Mouse (Mus musculus) forebrain, postnatal 0 days (tissue): ENCODE data around the gene Sfxn5. TPM values are rescaled to one million over a fixed set of nuclear protein-coding genes. Genes with fewer than 3 reads are reported as not detected.

ENCODE experiments used
- ATAC-seq: fragments of 200-750 bp; cut with Nextera tagmentation; 2 replicates; pipeline ENCODE4 v1.8.0; 2017; ENCODE audit warnings: mild to moderate bottlenecking, moderate library complexity
- DNase-seq: peaks from one replicate; pipeline ENCODE4 v3.0.0-alpha.2; 2015
- H3K27ac ChIP-seq: fragments of 300-500 bp; sonication (generic); 2 replicates; pipeline ENCODE4 v1.5.1; 2014; ENCODE audit warnings: low read depth, mild to moderate bottlenecking, antibody characterized with exemption, low read length, moderate library complexity, mixed read lengths
- H3K27me3 ChIP-seq: fragments of 300-500 bp; sonication (generic); 2 replicates; pipeline ENCODE4 v1.6.1; 2014; ENCODE audit warnings: mild to moderate bottlenecking, low read length, mixed read lengths; ENCODE audit not compliant: insufficient read depth
- H3K36me3 ChIP-seq: fragments of 300-500 bp; sonication (generic); 2 replicates; pipeline ENCODE4 v1.6.1; 2014; ENCODE audit warnings: mild to moderate bottlenecking, moderate library complexity; ENCODE audit not compliant: insufficient read depth
- H3K4me1 ChIP-seq: fragments of 300-500 bp; sonication (generic); 2 replicates; pipeline ENCODE4 v1.6.1; 2014; ENCODE audit warnings: antibody characterized with exemption; ENCODE audit not compliant: insufficient read depth
- H3K4me2 ChIP-seq: fragments of 300-500 bp; sonication (generic); 2 replicates; pipeline ENCODE4 v1.6.1; 2014; ENCODE audit warnings: low read depth, mild to moderate bottlenecking, moderate library complexity
- H3K4me3 ChIP-seq: fragments of 300-500 bp; sonication (generic); 2 replicates; pipeline ENCODE4 v1.5.1; 2014; ENCODE audit warnings: low read depth, low read length, mixed read lengths
- H3K9ac ChIP-seq: fragments of 300-500 bp; sonication (generic); 2 replicates; pipeline ENCODE4 v1.6.1; 2014; ENCODE audit warnings: mild to moderate bottlenecking
- H3K9me3 ChIP-seq: fragments of 300-500 bp; sonication (generic); 2 replicates; pipeline ENCODE4 v1.6.1; 2016; ENCODE audit warnings: low read length
- CTCF ChIP-seq: sonication (generic); IDR thresholded peaks from 2 replicates; pipeline ENCODE4 v1.5.1; 2016; ENCODE audit warnings: antibody characterized with exemption, control low read depth, low read depth
- WGBS: fragments of 180-500 bp; shearing (Covaris S2); extraction: QIAGEN DNeasy Blood & Tissue Kit; methylation state at CpG from one replicate; pipeline ENCODE4 v1.1.7; 2014; 5-methylcytosine and 5-hydroxymethylcytosine counted together
- polyA plus RNA-seq: library from polyadenylated mRNA; unstranded; fragments of >200 nt; fragmentation: Nextera tagmentation; extraction: Ambion mirVana; gene quantifications from 2 replicates; pipeline ENCODE4 v1.2.1, GENCODE M21; 2015
- total RNA-seq: library from RNA; depleted of rRNA; stranded (reverse); fragments of >200 nt; gene quantifications from 2 replicates; pipeline ENCODE4 v1.2.3, GENCODE M21; 2014

Gene Sfxn5
- total and polyA plus RNA-seq, 2 experiments from 2014 or later = 49.1 to 55.6 TPM

DNA sequence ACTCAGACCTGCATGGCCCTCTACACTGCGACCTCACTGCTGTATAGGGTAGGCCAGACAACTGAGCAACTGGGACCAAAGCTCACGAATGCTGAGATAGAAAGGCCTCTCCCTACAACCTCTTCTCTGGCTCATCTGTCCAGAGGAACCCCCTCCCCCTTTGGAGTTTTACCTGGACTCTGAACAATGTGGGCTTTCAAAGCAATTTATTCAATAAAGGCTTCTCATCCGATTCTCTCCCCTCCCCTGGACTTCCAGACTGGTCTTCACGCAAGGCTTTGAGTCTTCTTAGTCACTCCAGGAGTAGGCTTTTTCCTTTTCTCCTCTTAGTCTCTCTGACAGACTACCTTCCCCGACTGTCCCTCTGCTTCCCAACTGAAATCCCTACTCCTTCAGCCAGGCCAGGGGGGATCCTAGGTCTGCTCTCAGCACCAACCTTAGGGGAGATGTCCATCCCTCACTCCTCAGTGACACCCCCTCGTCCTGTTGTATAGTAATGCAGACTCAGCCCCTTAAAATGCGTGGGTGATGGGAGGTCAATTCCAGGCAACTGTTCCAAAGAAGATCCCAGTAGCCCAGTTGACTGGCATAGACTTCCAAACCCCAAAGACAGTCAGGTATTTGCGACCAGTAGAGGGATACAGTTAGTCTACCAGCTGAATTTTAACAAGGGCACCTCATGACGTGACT, 141.3 kb downstream of the Sfxn5 start:
- Histone ChIP-seq H3K9ac (no peak overlapping the region), H3K4me1 (peaks cover 20% of the 10 kb centered on the region; the same call in 1 of the 2 replicates), H3K27me3 (peaks cover 12% of the 10 kb centered on the region), H3K27ac (no peak overlapping the region), H3K4me2 (peak overlapping the region; percentile 68), H3K36me3 (no peaks in the 10 kb centered on the region), H3K4me3 (0 out of 2 replicates have a peak overlapping the region, but pooled peaks have one; percentile 50), H3K9me3 (no peaks in the 10 kb centered on the region)
- TF ChIP-seq CTCF = no peak
- 26% methylated on average over 9 of the region's 9 CpGs for WGBS
- no peak for ATAC-seq
- DNase-seq = no peak

DNA sequence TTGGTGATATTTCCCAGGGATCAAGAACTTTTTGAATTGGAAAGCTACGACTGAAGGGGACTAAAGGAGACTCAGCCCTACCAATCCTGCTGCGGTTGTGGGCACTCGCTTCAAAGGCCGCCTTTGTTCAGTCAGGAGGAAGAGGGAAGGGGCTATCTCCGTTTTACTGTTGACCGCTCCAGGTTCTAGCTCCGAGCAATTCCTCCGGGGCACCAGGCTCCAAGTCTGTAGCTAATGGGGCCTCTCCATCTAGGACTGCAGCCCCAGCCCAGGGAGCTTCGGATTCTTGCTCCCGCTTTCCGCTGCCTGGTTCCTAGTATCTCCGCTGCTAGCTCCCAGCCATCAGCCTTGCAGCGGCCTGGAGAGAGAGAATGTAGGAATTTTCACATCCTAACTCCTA, 142.6 kb downstream of the Sfxn5 start:
- H3K27me3 ChIP-seq = peaks cover 17% of the 10 kb centered on the region
- peak overlapping the region; percentile 68 for H3K4me2 ChIP-seq
- no peak for TF ChIP-seq CTCF
- no peaks in the 10 kb centered on the region for H3K9me3 ChIP-seq
- H3K9ac ChIP-seq = peak overlapping the region; percentile 63
- H3K4me1 ChIP-seq = peaks cover 29% of the 10 kb centered on the region
- H3K27ac ChIP-seq = peak overlapping the region; percentile 64
- H3K36me3 ChIP-seq = no peaks in the 10 kb centered on the region
- ATAC-seq = no peak
- DNase-seq = no peak
- WGBS = 4% methylated on average over 13 of the region's 13 CpGs
- peak overlapping the region; percentile 50 for H3K4me3 ChIP-seq

DNA sequence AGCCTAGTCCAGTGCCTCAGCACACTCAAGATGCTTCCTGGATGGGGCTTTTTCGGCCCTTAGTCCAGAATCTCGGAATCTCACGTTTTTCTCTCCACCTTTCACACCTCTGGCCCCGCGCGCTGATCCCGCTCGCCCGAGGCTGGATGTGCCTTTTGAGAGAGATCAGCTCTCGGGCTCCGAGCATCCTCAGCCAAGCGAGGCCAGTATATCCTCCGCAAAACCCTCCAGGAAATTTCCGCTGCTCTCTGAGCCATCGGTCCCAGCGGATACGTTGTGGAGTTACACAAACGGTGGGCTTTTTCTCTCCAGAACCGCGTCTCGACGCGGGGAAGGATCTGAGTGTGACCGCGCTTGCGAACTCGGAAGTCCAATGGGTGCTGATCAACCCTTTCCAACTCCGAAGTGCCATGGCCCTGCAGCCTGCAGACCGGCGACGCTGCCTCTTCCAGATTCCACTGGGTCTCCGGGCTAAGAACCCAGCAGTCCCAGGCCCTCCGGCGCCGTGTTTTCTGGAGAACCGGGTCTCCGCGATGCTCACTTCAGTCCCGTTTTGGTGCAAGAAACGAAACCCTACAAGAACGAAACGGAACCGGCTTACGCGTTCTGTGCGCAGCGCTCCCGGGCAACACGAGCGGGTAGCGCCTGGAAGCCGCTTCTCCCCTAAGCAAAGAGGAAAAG, 143.2 kb downstream of the Sfxn5 start:
- Histone ChIP-seq H3K4me3 (peak overlapping the region; percentile 50), H3K4me1 (peaks cover 29% of the 10 kb centered on the region), H3K9ac (peak overlapping the region; percentile 63), H3K9me3 (no peaks in the 10 kb centered on the region), H3K27me3 (peaks cover 17% of the 10 kb centered on the region), H3K36me3 (no peaks in the 10 kb centered on the region), H3K4me2 (peak overlapping the region; percentile 68), H3K27ac (peak overlapping the region; percentile 64)
- no peak for TF ChIP-seq CTCF
- DNase-seq (peak; percentile 79), ATAC-seq (peak; percentile 13; the same call in 1 of the 2 replicates)
- under 1% methylated on average over 52 of the region's 52 CpGs for WGBS

GRCm38 (mm10) chr6:85189361-85189760, 143.9 kb downstream of the Sfxn5 start:
- Histone ChIP-seq H3K27me3 (peaks cover 17% of the 10 kb centered on the region), H3K4me2 (peak overlapping the region; percentile 68), H3K4me3 (peak overlapping the region; percentile 50), H3K36me3 (no peaks in the 10 kb centered on the region), H3K4me1 (peaks cover 26% of the 10 kb centered on the region), H3K27ac (peak overlapping the region; percentile 64), H3K9me3 (no peaks in the 10 kb centered on the region), H3K9ac (peak overlapping the region; percentile 63)
- TF ChIP-seq CTCF = no peak
- no peak for ATAC-seq
- WGBS = 3% methylated on average over 14 of the region's 14 CpGs
- peak; percentile 52 for DNase-seq

DNA sequence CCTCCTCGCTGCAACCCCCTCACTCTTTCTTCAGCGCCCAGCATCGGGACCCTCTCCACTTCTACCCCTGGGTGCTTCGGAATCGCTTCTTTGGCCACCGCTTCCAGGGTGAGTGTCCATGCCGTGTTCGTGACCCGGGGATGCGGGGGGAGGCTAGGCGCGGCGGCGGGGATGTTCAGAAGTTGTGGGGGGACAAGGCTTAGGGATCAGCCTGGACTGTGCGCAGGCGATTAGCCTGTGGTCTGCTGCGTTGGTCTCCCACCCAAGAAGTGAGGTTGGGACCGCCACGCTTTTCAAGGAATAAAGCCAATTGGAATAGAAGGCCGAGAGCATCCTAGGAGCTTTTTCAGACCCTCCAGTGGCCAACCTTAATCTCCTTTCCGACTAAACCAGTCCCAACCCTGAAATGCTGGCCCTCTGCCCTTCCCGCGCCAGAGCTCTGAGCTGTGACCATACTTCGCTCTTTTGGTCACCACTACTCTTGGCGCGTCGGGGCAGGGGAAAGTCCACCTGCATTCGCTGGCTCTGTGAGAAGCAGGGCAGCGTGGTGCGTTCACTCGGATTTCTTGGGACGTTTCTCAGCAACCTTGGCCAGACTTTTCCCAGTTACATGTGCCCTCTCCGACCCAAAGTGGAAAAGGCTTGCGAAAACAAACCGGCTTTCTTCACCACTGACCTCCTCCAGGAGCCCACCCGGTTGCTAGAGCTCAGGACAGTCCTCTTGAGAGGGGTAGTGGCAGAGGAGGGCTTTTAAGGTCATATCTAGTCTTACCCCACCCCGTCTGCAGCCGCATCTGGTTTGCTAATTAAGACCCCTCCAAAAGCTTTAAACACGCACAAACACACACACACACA, 144.7 kb downstream of the Sfxn5 start:
- H3K4me2 ChIP-seq = peak overlapping the region; percentile 68
- TF ChIP-seq CTCF = no peak
- peak overlapping the region; percentile 63 for H3K9ac ChIP-seq
- peaks cover 17% of the 10 kb centered on the region for H3K27me3 ChIP-seq
- no peaks in the 10 kb centered on the region for H3K36me3 ChIP-seq
- ATAC-seq (no peak), DNase-seq (peak; percentile 43)
- H3K9me3 ChIP-seq = no peaks in the 10 kb centered on the region
- H3K4me3 ChIP-seq = peak overlapping the region; percentile 50
- H3K27ac ChIP-seq = peak overlapping the region; percentile 70
- 2% methylated on average over 39 of the region's 39 CpGs for WGBS
- H3K4me1 ChIP-seq = peaks cover 18% of the 10 kb centered on the region; the same call in 1 of the 2 replicates

DNA sequence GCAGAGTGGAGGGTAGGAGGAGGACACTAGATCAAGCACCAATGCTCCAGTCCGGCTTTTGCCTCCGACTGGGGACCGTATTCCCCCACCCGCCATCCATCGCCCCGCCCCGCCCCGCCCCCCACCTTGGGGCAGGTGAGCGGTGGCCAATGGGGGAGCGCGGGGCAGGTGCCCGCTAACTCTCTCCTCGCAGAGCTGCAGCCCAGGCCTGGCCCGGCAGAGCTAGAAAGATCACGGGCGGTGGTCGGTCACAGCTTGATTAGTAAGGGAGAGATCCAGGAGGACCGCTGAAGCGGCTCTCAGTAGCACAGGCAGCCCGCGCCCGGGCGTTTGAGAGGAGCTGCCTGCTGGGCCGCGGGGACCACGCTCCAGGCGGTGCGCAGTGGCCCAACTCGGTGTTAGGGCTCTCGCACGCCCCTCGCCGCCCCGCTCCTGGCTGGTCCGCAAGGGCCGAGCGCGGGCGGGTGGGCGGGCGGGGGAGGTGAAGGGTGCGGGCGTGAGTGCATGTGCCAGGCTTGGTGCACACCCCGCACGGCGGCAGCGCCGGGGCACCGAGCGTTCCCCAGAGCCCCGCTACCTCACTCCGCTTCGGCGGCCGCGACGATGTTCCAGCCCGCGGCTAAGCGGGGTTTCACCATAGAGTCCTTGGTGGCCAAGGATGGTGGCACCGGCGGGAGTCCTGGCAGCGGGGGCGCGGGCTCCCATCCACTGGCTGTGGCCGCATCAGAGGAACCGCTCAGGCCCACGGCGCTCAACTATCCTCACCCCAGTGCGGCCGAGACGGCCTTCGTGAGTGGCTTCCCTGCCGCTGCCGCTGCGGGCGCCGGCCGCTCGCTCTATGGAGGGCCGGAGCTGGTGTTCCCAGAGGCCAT, 145.6 kb downstream of the Sfxn5 start, which contains the start of gene Emx1:
Gene Emx1, plus strand, starts transcription at position 99 of the 872 bp plus-strand sequence.
- peak within 1 kb of the TSS; percentile 50 for H3K4me3 ChIP-seq
- under 1% methylated on average over 78 of the region's 81 CpGs for WGBS
- H3K36me3 ChIP-seq = no peaks in the 10 kb centered on the region
- H3K4me2 ChIP-seq = peak within 1 kb of the TSS; percentile 68
- H3K9me3 ChIP-seq = no peaks in the 10 kb centered on the region
- ATAC-seq (peak; percentile 61), DNase-seq (peak; percentile 68)
- H3K27ac ChIP-seq = peak within 1 kb of the TSS; percentile 70
- TF ChIP-seq CTCF = no peak
- H3K27me3 ChIP-seq = peaks cover 12% of the 10 kb centered on the region
- peak within 1 kb of the TSS; percentile 63 for H3K9ac ChIP-seq
- peaks cover 12% of the 10 kb centered on the region; the same call in 1 of the 2 replicates for H3K4me1 ChIP-seq
